Mouse (Mus musculus): Measurements from ENCODE around the gene Yeats2.

DNA sequence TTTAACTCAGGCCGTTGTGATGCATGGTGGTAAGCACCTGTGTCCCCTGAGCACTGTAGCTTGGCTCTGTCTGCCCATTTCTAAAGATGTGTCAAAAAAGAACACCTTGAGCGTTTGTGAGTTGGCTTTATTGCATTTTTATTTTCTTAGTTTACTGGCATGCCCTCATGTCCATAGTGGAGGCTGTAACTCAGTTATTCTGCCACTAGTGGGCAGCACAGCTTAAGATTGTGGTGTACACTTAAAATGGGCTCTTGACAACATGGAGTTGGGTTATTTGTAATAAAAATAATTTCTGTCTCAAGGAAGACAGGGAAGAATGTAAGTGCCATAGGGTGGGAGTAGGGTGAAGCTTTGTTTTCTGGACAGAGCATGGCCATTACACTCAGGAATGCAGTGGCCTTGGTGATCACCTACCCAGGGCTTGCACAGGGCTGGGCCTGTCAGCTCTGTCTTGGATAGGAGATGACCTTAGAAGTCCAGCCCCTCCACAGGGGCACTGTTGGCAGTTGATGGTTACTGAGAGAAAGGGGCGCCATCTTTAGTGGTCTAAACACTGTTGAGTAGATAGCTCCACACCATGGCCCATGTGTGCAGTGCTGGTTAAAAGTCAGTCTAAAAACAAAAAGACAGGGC, 72.8 kb downstream of the Yeats2 start:
- TF ChIP-seq CTCF (IDR thresholded peaks at IDR 0.05; ENCODE audit: control insufficient read depth, insufficient read depth, insufficient read length) (no peak), MAX (IDR thresholded peaks at IDR 0.05) (no peak), CEBPB (IDR thresholded peaks at IDR 0.05; ENCODE audit: low read depth) (no peak), USF1 (IDR thresholded peaks at IDR 0.05; ENCODE audit: low read depth) (no peak), MYOG (IDR thresholded peaks at IDR 0.05; ENCODE audit: control insufficient read depth, extremely low read depth, insufficient read length) (no peak), MYOD1 (IDR thresholded peaks at IDR 0.05; ENCODE audit: control insufficient read depth, insufficient read length, low read depth) (no peak)
